Mouse (Mus musculus) MEL (cell line): ENCODE results near the gene Dok7.

Experiments
- BHLHE40 ChIP-seq: IDR thresholded peaks from 2 replicates; pipeline ENCODE4 v1.6.1; 2012; ENCODE audit warnings: low read depth, mild to moderate bottlenecking, inconsistent platforms, low read length, improper control_type of control experiment, borderline replicate concordance
- CTCF ChIP-seq, 3 experiments: IDR thresholded peaks in 2 of 3; conservative IDR thresholded peaks in 1 of 3; 2 replicates each; pipeline ENCODE4 v1.5.1; 2011 to 2012; ENCODE audit warnings: low read length in 3 of 3, low read depth in 2 of 3, mild to moderate bottlenecking in 2 of 3, improper control_type of control experiment in 1 of 3, inconsistent platforms in 1 of 3, mixed read lengths in 1 of 3, moderate library complexity in 1 of 3; ENCODE audit not compliant: control insufficient read depth in 1 of 3, insufficient read depth in 1 of 3, poor library complexity in 1 of 3, severe bottlenecking in 1 of 3
- E2F4 ChIP-seq: IDR thresholded peaks from 2 replicates; pipeline ENCODE4 v1.6.1; 2011; ENCODE audit warnings: low read depth, low read length, improper control_type of control experiment, borderline replicate concordance
- ELF1 ChIP-seq: IDR thresholded peaks from 2 replicates; pipeline ENCODE4 v1.6.1; 2014; ENCODE audit warnings: low read depth, mild to moderate bottlenecking, inconsistent platforms, low read length, improper control_type of control experiment, moderate library complexity
- GATA1 ChIP-seq: IDR thresholded peaks from 2 replicates; pipeline ENCODE4 v1.6.1; 2011; ENCODE audit warnings: low read depth, low read length, improper control_type of control experiment
- POLR2A ChIP-seq, 2 experiments: IDR thresholded peaks; 2 replicates each; pipeline ENCODE4 v1.6.1; 2011 to 2012; ENCODE audit warnings: low read length in 2 of 2, mild to moderate bottlenecking in 2 of 2, control low read depth in 1 of 2, improper control_type of control experiment in 1 of 2, low read depth in 1 of 2, moderate library complexity in 1 of 2; ENCODE audit not compliant: control insufficient read depth in 1 of 2, insufficient read depth in 1 of 2, poor library complexity in 1 of 2
- POLR2AphosphoS5 ChIP-seq: IDR thresholded peaks from 2 replicates; pipeline ENCODE4 v1.6.1; 2012; ENCODE audit warnings: low read depth, borderline replicate concordance, mild to moderate bottlenecking, inconsistent platforms, low read length, moderate library complexity, mixed read lengths
- TAL1 ChIP-seq: IDR thresholded peaks from 2 replicates; pipeline ENCODE4 v1.6.1; 2012; ENCODE audit warnings: mild to moderate bottlenecking, inconsistent platforms, low read length, moderate library complexity, mixed read lengths
- TBP ChIP-seq: IDR thresholded peaks from 2 replicates; pipeline ENCODE4 v1.8.0; 2011; ENCODE audit warnings: low read depth, low read length, improper control_type of control experiment
- UBTF ChIP-seq: IDR thresholded peaks from 2 replicates; pipeline ENCODE4 v1.6.1; 2012; ENCODE audit warnings: low read depth, mild to moderate bottlenecking, inconsistent platforms, low read length, improper control_type of control experiment, moderate library complexity, borderline replicate concordance; ENCODE audit not compliant: insufficient read depth

DNA sequence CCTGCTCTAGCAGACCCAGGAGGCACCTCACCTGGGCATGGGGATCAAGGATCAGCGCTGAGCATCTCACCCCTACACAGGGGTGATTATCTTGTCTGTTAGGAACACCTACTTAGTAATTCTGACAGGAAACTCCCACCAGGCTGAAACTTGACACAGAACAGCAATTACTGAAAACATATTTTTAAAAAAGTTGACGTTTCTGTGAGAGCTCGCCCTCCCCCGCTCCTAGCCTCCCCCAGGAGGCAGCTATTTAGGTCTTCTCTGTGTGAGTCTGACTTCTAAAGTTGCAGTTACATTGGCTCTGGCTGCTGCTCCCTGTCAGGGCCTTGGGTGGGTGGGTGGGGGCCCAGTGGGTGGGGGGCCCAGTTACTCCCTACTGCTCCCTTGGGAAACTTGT is 55.9 kb downstream of the Dok7 start:
- TF ChIP-seq CTCF (IDR thresholded peaks at IDR 0.05 in 2 of 3, conservative IDR thresholded peaks at IDR 0.05 in 1 of 3; ENCODE audit: control insufficient read depth in 1 of 3, insufficient read depth in 1 of 3, low read depth in 2 of 3, low read length in 3 of 3, poor library complexity in 1 of 3, severe bottlenecking in 1 of 3): no peak
- no peak for TF ChIP-seq POLR2A (IDR thresholded peaks at IDR 0.05; ENCODE audit: control insufficient read depth in 1 of 2, insufficient read depth in 1 of 2, low read depth in 1 of 2, low read length in 2 of 2, poor library complexity in 1 of 2)
- no peak for TF ChIP-seq UBTF
- TF ChIP-seq TBP: no peak
- TF ChIP-seq BHLHE40: no peak
- no peak for TF ChIP-seq E2F4
- TF ChIP-seq GATA1: no peak
- TF ChIP-seq ELF1: no peak
- no peak for TF ChIP-seq POLR2AphosphoS5
- TF ChIP-seq TAL1: no peak
